Mouse (Mus musculus) adrenal gland, postnatal 25 days (tissue): Measurements from ENCODE around the gene Colgalt2. TPM values are rescaled to one million over a fixed set of nuclear protein-coding genes. Genes with fewer than 3 reads are reported as not detected.

ENCODE experiments used
- DNase-seq: peaks from one replicate; pipeline ENCODE4 v3.0.0; 2021; ENCODE audit warnings: mixed read lengths
- total RNA-seq: library from RNA; stranded (reverse); gene quantifications from 2 replicates; pipeline ENCODE4 v1.2.3, GENCODE M21; 2021

Gene Colgalt2
- total RNA-seq, 1 experiment from 2014 or later, result 4.4 TPM

DNA sequence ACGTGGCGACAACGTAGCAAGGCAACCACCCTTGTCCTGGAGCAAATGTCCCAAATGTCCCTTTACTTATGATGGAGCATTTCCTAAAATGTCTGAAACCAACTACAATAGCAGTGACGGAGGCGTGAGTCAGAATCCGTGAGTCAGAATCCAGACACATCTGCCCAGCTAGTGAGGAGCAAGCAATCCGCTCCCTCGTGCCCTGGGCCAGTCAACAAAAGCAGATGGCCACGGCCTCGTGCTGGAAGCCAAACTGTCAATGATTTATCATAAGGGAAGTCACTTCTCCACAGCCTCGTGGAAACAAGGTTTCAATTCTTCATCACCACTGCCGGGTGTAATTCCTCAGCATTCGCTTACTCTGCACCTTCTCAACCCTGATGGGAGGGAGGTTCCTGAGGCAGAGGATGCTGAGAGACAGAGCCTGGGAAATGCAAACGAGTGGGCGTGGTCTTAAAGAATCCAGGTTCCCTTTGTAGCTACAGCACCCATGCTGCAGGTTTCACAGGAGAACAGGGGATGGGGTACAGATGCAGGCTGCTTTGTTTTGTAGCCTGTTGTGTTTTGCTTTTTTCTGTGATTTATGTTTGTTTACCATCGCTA is 136.9 kb downstream of the Colgalt2 start:
- peak; percentile 77 for DNase-seq

DNA sequence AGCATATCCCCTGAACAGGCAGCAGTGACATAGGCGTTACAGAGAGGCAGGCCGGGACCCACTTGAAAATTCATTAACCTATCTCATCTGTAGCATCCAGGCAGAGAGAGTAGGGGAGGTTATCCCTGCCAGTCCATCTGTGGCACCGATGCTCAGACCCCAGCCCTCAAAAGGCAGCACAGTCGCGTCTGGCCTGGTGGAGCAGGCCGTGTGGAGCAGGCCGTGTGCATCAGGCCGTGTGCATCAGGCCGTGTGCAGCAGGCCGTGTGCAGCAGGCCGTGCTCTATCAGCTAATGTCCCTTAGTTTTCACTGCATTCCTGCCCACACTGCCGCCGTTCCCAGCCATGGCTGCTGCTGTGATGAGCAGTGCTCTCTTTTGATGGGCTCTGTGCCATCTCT is 137.6 kb downstream of the Colgalt2 start:
- DNase-seq, result no peak

DNA sequence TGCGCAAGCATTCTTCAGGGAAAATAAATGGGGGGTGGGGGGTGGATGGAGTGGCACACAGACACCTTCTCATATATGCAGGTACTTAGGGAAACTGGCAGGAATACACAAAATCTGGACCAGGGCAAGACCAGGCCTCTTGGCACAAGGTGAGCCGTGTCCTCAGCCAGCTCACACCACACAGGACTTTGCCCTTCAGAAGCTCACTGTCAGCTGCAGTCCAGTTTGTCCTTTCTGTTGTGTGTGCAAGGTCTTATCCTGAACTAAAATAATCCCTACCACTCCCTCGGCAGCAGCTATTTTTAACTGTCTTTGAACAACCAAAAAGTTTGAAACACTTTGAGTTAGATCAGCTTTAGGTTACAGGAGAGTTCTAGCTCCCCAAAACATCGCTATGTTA is 139.2 kb downstream of the Colgalt2 start:
- no peak for DNase-seq

DNA sequence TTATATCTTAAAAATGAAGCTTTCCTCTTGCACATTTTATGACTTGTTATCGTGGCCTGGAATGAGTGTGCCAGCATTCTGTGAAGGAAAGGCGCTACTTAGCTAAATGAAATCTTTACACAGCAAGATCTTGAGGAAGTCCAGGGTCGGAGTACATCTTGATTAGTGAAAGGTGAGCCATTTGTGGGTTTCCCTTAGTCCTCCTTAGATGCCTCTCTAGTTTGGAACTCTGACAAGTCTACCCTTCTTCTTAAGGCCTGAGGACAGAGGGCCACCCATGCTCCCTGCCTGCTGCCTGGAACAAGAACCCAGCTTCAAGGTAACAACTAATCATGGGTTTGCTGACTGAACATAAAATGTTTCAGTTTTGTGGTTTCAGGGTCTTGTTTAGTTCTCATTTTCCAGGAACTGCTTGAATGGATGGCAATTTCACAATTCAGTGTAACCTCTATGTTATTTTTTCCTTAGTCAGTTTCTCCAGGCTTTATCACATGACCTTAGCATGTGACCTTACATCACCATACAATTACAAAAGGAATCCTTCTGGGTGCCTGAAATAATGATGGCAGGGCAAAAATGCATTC is 140.8 kb downstream of the Colgalt2 start:
- DNase-seq, result no peak

DNA sequence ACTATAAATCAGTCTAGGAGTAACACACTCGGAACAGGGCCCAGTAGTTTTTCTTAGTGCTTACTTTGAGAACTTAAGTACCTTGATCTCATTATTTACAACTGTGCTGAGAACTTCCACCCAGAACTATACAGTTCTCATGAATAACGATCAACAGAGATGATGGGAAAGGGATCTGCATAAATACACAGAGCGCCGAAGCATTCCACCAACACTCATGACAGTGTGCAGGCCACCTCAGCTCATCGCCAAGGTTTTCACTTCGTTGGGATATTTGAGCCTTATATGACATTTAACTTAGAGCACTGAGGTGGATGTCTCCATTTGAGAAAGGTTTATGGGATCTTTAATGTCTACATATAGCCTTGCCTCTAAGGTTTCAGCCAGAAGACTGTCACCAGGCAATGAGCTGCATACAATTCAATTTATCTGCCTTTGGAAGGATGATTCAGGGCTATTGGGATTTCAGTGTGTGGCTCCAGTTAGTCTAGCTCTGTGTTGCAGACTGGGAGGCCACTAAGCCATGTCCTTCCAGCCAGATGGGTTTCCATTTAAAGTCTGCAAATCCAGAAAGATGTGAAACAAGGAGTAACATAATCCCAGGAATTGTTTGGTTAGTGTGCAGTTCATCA is 143.2 kb downstream of the Colgalt2 start:
- DNase-seq, result no peak

DNA sequence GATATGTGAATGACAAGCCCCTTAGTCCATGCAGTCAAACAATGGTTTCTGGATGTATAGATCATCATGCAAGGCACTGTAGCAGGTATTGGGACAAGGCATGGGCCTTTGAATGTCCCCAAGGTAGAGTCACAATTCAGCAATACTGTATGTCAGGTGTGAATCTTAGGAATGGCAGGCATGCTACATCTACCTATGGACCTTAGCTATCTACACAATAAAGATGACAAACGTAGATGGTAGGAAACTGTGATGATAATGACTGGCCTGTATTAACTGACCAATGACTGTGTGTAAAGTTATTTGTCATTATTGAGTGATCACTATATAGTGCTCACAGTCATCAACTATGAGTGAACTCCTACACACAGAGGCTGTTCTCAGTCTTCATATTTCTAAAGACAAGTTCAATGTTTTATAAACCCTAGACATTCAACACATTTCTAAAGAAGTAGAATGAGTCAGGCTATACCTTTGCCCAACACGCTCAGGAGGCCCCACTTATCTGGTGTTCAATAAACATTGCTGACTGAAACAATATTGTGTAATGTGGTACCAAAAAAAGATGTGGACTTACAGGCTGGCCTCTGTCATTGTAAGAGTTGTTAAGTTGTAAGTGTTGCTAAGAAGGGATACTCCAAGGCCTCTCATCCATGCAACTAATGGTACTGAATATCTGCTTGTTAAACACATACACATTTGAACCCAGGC is 144.0 kb downstream of the Colgalt2 start:
- DNase-seq, result no peak

DNA sequence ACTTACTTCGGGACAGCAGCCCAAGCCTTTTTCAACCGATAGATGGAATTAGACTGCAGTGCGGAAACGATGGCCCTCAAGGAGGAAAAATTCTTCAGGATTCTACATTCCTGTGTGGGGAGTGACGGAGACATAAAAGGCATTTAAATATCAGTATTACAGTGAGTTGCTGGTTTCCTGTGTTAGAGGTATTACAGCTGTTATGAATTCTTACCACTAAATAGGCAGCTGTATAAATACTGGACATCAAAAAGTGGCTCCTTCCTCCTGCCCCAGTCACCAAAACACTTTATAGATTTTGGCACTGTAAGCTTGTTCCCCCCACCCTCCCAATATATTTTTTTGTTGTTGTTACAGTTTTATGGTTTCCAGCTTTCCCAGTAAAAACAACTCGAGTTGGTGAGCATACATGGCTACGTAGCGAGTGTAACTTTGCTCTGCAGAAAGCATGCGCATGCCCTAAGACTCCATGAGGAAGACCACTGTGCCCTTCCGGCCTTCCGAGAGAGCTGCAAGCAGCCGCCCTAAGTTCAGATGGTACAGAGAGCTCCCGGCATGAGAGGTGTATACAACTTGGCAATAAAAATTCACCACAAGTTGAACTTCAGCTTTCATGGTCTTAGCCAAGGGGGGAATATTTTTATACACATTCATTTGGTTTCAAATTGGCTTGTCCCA is 149.6 kb downstream of the Colgalt2 start:
- DNase-seq, result no peak

DNA sequence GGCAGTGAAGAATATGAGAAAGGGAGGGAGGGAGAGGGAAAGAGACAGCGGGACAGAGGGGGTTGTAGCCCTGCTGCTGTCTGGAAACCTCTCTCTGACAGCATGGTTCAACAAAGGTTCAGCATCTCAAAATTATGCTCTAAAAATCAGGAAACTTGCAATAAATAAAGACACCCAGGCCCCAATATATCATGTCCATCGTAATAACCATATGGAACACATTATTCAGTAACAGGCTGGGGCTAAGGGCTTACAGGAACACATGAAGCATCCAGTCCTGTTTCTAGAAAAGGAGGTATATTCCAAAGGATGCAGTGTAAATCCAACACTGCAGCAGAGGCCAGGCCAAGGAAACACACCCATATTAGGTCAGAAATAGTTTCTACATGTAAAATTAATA is 150.9 kb downstream of the Colgalt2 start:
- DNase-seq, result no peak

DNA sequence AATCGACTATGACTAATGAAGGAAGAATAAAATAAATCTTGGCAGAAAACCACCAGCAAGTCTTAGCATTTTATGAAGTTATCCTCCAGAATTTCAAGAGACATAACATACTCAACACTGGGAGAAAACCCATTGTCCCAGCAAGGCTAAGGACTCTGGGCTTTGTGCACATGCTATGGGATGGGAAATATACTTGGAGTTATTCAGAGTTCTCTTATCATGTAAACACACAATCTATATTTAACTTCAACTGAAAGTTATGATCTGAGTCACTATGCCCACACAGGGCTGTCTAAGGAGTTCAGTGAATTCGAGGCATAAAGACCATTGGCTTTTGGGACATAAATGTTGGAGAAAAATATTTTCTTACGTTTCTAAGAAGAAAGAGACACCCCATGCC is 151.3 kb downstream of the Colgalt2 start:
- DNase-seq, result no peak

DNA sequence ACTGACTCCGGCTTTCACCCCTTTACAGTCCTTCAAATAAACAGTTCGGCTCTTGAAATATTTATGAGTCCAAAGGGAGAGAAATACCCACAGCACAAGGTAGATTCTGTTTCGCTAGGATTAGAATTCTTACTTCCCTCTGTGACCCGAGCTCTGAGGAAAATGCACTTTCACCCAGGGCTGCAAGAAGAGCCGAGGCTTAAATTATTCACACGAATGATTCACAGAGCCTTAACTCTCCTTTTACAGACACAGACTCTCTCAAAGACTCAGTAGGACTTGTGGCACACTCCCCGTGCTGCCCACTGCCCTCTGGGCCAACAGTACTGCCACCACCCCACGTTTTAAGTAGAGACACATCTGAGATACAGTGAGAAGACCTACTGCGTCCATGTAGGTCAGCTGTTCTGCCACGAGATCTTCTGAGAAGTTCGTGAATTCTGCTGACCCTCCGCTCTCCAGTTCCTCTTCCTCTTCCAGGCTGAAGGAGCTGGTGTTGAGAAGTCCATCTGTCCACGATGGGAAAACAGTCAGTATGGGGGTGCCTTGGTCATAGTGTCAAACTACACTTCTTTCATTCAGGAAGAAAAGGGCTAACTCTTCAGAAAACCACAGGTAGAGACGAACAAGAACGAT is 154.4 kb downstream of the Colgalt2 start:
- no peak for DNase-seq

DNA sequence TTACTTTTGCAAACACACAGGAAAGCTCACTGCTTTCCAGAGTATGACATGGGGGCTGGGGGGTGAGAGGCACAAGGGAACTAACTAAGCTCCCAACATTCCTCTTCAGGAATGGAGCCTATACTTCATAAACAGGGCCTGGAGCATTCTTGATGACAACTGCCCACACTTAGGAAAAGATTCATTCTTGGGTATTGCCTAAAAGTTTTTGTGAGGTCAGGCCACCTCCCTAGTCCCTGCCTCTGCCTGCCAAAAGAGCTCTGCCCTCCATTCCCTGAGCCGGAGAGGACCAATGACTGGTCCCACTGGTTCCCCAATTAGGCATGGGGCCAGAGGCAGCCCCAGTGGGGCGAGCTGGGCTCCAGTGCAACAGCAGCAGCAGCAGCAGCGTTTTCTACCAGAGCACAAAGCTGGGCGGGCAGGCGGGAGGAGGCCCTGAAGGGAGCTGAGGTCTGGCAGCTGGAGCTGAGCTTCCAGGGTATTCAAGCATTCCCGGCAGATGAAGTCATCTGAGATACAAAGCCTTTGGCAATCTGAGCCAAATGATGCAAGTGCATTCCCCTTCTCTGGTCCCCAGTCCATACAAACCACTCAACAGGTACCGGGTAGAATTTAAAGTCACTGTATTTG is 156.4 kb downstream of the Colgalt2 start:
- peak; percentile 66 for DNase-seq

DNA sequence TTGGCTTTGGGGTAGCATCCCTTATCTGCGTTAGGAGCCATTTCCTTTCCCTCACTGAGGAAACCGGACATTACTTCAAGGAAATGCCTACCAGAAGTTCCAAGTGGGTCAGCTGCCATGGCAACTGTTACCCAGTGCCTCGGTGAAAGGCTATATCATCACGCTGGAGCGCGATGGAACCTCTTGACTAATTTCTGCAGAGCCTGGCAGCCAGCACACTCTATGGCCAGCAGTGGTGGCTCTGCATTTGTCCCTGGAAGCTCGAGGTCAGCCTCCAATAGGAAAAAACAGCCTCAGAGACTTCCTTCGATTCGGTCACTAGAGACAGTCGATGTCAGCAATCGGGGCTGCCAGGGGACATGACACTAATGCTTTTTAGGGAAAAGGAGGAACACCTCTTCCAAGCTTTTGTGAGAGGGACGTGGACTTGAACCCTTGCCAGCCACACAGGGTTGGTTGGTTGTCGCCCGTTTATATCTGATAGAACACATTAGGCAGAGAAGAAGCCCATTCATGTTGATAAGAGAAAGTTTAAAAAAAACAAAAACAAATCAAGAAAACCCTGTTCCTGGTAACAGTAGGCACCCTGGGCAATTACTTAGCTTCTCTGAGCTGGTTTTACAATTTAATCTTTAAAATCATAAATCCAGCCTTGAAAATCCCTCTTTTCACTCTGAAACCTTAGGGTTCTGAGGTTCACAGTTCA is 157.1 kb downstream of the Colgalt2 start:
- peak; percentile 29 for DNase-seq

Other genes with a start within 250 kb of the Colgalt2 start
- gene Tsen15, start 13.1 kb upstream of the Colgalt2 start, total RNA-seq, result 31.4 and 33.8 TPM in 2 replicates